Mouse (Mus musculus) forebrain, embryonic 11.5 days (tissue): ENCODE data around the gene Gm28048. TPM values are rescaled to one million over a fixed set of nuclear protein-coding genes. Genes with fewer than 3 reads are reported as not detected.

Experiments
- ATAC-seq: fragments of 200-750 bp; cut with Nextera tagmentation; replicated peaks from 2 replicates; pipeline ENCODE4 v1.8.0; 2017; ENCODE audit warnings: moderate TSS enrichment; ENCODE audit not compliant: low FRiP score
- DNase-seq: peaks from one replicate; pipeline ENCODE4 v3.0.0-alpha.2; 2017; ENCODE audit warnings: low spot score
- H3K27ac ChIP-seq: fragments of 300-500 bp; sonication (generic); 2 replicates; pipeline ENCODE4 v1.5.1; 2014; ENCODE audit warnings: low read depth, low read length
- H3K27me3 ChIP-seq: fragments of 300-500 bp; sonication (generic); 2 replicates; pipeline ENCODE4 v1.6.1; 2014; ENCODE audit warnings: mild to moderate bottlenecking, low read length, mixed read lengths; ENCODE audit not compliant: control insufficient read depth, insufficient read depth
- H3K36me3 ChIP-seq: fragments of 300-500 bp; sonication (generic); 2 replicates; pipeline ENCODE4 v1.6.1; 2014; ENCODE audit warnings: mild to moderate bottlenecking, low read length, moderate library complexity, mixed read lengths; ENCODE audit not compliant: control insufficient read depth, insufficient read depth
- H3K4me1 ChIP-seq: fragments of 300-500 bp; sonication (generic); replicated peaks from 2 replicates; pipeline ENCODE4 v1.6.1; 2014; ENCODE audit warnings: low read length, mixed read lengths; ENCODE audit not compliant: control insufficient read depth, insufficient read depth
- H3K4me2 ChIP-seq: fragments of 300-500 bp; sonication (generic); 2 replicates; pipeline ENCODE4 v1.6.1; 2014; ENCODE audit warnings: low read depth, mild to moderate bottlenecking, low read length, moderate library complexity, mixed read lengths; ENCODE audit not compliant: severe bottlenecking
- H3K4me3 ChIP-seq: fragments of 300-500 bp; sonication (generic); 2 replicates; pipeline ENCODE4 v1.5.1; 2014; ENCODE audit warnings: low read depth, low read length
- H3K9ac ChIP-seq: fragments of 300-500 bp; sonication (generic); 2 replicates; pipeline ENCODE4 v1.6.1; 2014; ENCODE audit warnings: low read length
- H3K9me3 ChIP-seq: fragments of 300-500 bp; sonication (generic); 2 replicates; pipeline ENCODE4 v1.6.1; 2016; ENCODE audit warnings: low read length, mixed read lengths; ENCODE audit not compliant: control insufficient read depth
- WGBS: fragments of 180-500 bp; shearing (Covaris S2); extraction: QIAGEN DNeasy Blood & Tissue Kit; methylation state at CpG from one replicate; pipeline ENCODE4 v1.1.7; 2014; 5-methylcytosine and 5-hydroxymethylcytosine counted together
- polyA plus RNA-seq: library from polyadenylated mRNA; unstranded; fragments of >200 nt; fragmentation: Nextera tagmentation; extraction: Ambion mirVana; gene quantifications from 2 replicates; pipeline ENCODE4 v1.2.1, GENCODE M21; 2014

Gm28048 gene
- polyA plus RNA-seq, 1 experiment from 2014 or later, result 5.8 TPM

GRCm38 (mm10) chr11:22821243-22821642 lies 160.6 kb downstream of the Gm28048 start:
- 81% methylated on average over 3 of the region's 3 CpGs for WGBS

GRCm38 (mm10) chr11:22818371-22818770 lies 163.5 kb downstream of the Gm28048 start:
- 84% methylated on average over 5 of the region's 5 CpGs for WGBS
- H3K4me3 ChIP-seq, result no peak overlapping the region
- H3K36me3 ChIP-seq, result no peaks in the 10 kb centered on the region
- H3K9me3 ChIP-seq, result no peaks in the 10 kb centered on the region
- H3K9ac ChIP-seq, result no peak overlapping the region
- H3K4me2 ChIP-seq, result no peak overlapping the region
- ATAC-seq (no peak), DNase-seq (no peak)
- H3K27ac ChIP-seq, result no peak overlapping the region
- no peaks in the 10 kb centered on the region for H3K27me3 ChIP-seq
- H3K4me1 ChIP-seq, result no peaks in the 10 kb centered on the region

More at GRCm38 (mm10) chr11:22821243-22821642, 160.6 kb downstream of the Gm28048 start:
- no peak for ATAC-seq
- H3K4me2 ChIP-seq, result no peak overlapping the region
- H3K9me3 ChIP-seq, result no peaks in the 10 kb centered on the region
- no peak overlapping the region for H3K9ac ChIP-seq
- no peak overlapping the region for H3K4me3 ChIP-seq
- no peaks in the 10 kb centered on the region for H3K36me3 ChIP-seq
- no peaks in the 10 kb centered on the region for H3K4me1 ChIP-seq
- no peak for DNase-seq
- no peak overlapping the region for H3K27ac ChIP-seq
- no peaks in the 10 kb centered on the region for H3K27me3 ChIP-seq

- 87% methylated on average over 7 of the region's 7 CpGs for WGBS
- ATAC-seq, result no peak
- no peak for DNase-seq
- Histone ChIP-seq H3K4me3 (no peak overlapping the region), H3K9me3 (no peaks in the 10 kb centered on the region), H3K27ac (no peak overlapping the region), H3K4me1 (no peaks in the 10 kb centered on the region), H3K36me3 (no peaks in the 10 kb centered on the region), H3K27me3 (no peaks in the 10 kb centered on the region), H3K9ac (no peak overlapping the region), H3K4me2 (no peak overlapping the region)
Observed at GRCm38 (mm10) chr11:22815877-22816276, 166.0 kb downstream of the Gm28048 start.

- H3K9ac ChIP-seq, result no peak overlapping the region
- no peak overlapping the region for H3K4me2 ChIP-seq
- H3K9me3 ChIP-seq, result no peaks in the 10 kb centered on the region
- no peak overlapping the region for H3K4me3 ChIP-seq
- H3K27ac ChIP-seq, result no peak overlapping the region
- no peaks in the 10 kb centered on the region for H3K27me3 ChIP-seq
- DNase-seq (no peak), ATAC-seq (no peak)
- H3K4me1 ChIP-seq, result no peaks in the 10 kb centered on the region
- H3K36me3 ChIP-seq, result no peaks in the 10 kb centered on the region
Observed at GRCm38 (mm10) chr11:22815143-22815542, 166.7 kb downstream of the Gm28048 start.

DNA sequence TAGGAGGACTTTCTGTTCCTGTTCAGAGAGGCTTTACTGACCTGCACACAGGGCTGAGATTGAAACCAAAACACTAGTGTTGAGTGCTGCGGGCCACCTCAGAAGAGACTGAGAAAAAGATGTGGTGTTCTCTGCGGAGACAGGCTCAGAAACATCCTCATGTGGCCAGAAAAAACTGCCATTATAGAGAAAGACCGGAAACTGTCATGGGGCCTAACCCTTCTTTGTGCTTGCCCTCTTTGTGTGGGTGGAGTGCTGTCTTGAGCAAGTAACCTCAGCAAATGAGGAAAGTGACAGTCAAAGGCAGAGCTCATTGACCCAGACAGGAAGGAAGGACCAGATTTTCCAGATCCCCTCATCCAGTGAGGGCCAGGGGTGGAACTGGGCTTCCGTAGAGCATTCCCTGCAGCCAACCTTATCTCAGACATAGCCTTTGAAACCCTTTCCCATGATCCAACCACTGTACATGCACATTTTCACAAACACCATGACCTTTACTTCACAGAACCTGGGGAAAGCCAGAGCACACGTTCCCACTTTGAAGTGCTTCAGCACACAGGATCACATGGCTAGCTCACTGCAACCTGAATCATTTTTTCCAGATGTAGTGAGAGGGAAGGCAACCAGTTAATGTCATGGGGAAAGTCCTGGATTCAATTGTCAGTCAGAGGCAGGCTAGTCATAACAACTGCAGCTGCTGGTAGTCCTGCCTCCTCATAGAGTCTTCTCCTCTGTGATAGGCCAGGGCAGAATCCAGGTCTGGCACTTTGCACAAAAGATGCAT lies 167.8 kb downstream of the Gm28048 start:
- no peak overlapping the region for H3K9ac ChIP-seq
- H3K4me1 ChIP-seq, result no peaks in the 10 kb centered on the region
- no peaks in the 10 kb centered on the region for H3K27me3 ChIP-seq
- no peak overlapping the region for H3K4me3 ChIP-seq
- DNase-seq (no peak), ATAC-seq (no peak)
- no peak overlapping the region for H3K27ac ChIP-seq
- no peaks in the 10 kb centered on the region for H3K36me3 ChIP-seq
- no peak overlapping the region for H3K4me2 ChIP-seq
- no peaks in the 10 kb centered on the region for H3K9me3 ChIP-seq
- WGBS, result 87% methylated on average over 5 of the region's 5 CpGs

DNA sequence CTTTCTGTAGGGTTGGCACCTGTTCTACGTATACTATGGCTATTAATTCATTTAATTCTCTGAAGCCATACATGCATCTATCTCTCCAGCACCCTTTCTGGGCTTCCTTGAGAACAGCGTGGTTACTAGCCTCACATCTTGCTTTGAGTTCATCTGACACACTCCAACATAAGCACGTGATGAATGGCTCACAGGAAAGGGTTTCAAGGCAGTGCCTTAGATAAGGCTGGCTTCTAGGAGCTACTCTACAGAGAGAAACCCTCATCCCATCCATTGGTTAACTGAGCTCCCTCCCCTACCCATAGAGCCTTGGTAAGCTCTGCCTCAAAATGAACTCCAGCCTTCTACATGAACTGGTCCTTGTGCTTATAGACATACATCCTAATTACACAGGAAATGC lies 168.5 kb downstream of the Gm28048 start:
- Histone ChIP-seq H3K36me3 (no peaks in the 10 kb centered on the region), H3K9ac (no peak overlapping the region), H3K9me3 (no peaks in the 10 kb centered on the region), H3K4me1 (no peaks in the 10 kb centered on the region), H3K4me2 (no peak overlapping the region), H3K4me3 (no peak overlapping the region), H3K27me3 (no peaks in the 10 kb centered on the region), H3K27ac (no peak overlapping the region)
- ATAC-seq, result no peak
- DNase-seq, result no peak
- 80% methylated on average over 3 of the region's 3 CpGs for WGBS

DNA sequence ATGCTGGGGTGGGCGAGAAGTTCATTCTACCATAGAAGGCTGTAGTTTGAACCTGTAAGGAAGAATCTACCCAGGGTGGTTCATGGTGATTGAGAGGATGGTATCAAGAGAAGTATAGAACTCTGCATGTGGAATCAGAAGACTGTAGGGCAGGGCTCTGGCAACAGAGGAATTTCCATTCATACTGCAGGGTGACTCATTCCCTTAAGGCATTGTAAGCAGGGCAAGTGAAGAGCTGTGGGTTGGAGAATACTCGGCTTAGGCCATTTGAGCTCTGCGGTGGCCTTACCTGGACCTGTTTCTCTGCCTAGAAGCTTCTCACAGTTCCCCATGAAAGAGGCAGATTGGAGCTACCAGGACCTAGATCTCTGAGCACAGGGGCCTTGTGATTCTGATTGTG lies 170.5 kb downstream of the Gm28048 start:
- H3K4me2 ChIP-seq, result no peak overlapping the region
- DNase-seq, result no peak
- 94% methylated on average over 3 of the region's 3 CpGs for WGBS
- H3K27me3 ChIP-seq, result no peaks in the 10 kb centered on the region
- no peak overlapping the region for H3K4me3 ChIP-seq
- no peaks in the 10 kb centered on the region for H3K9me3 ChIP-seq
- H3K4me1 ChIP-seq, result no peaks in the 10 kb centered on the region
- H3K27ac ChIP-seq, result no peak overlapping the region
- ATAC-seq, result no peak
- H3K9ac ChIP-seq, result no peak overlapping the region
- H3K36me3 ChIP-seq, result no peaks in the 10 kb centered on the region

DNA sequence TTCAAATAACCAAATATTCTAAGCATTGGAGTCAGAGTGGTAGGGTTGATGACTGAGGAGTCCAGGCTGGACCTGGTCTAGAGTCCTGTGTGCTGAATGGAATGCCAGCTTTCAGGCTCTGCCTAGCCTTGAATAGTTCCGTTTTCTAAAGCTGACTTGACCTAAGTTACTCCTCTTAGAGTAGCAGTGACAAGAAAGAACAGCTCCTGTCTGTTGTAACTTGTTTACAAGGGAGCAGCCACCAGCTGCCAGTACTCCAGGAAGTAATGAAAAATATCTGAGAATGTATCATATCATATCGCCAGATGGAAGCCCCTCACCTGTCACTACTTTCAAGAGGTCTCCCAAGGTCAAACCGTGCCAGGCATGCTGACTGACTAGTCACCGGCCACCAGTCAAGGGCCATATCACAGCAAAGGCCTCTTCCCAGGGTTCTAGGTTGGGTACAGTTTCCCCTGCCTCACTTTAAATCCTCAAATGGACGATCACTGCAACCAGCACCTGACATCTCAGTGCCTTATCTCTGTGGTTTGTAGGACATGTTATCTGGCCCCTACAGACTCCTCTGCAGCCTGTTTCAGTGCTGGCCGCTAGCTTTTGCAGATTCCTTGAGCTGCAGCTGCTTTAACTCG lies 172.3 kb downstream of the Gm28048 start:
- no peaks in the 10 kb centered on the region for H3K9me3 ChIP-seq
- no peaks in the 10 kb centered on the region for H3K4me1 ChIP-seq
- WGBS, result 84% methylated on average over 7 of the region's 7 CpGs
- H3K4me3 ChIP-seq, result no peak overlapping the region
- ATAC-seq (no peak), DNase-seq (no peak)
- no peak overlapping the region for H3K4me2 ChIP-seq
- H3K36me3 ChIP-seq, result no peaks in the 10 kb centered on the region
- no peak overlapping the region for H3K27ac ChIP-seq
- H3K27me3 ChIP-seq, result no peaks in the 10 kb centered on the region
- no peak overlapping the region for H3K9ac ChIP-seq

DNA sequence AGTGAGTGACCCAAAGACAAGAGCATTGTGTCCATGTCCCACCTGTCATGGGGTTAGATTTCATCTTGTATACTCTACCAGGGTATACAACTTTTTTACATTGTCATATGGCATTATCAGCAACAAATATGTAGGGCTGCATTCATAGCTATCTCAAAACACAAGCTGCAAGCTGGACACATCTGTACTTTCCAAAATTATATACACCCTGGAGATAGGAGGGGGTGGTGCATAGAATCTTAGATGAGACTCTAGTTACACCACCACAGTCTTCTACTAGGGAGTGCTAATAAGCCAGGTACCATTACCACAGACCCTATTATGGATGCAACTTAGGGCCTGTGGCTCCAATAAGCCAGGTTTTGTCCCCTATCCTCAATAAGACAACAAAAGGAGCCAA lies 173.8 kb downstream of the Gm28048 start:
- Histone ChIP-seq H3K4me2 (no peak overlapping the region), H3K4me3 (no peak overlapping the region), H3K4me1 (no peaks in the 10 kb centered on the region), H3K9me3 (no peaks in the 10 kb centered on the region), H3K27me3 (no peaks in the 10 kb centered on the region), H3K36me3 (no peaks in the 10 kb centered on the region), H3K9ac (no peak overlapping the region), H3K27ac (no peak overlapping the region)
- DNase-seq (no peak), ATAC-seq (no peak)
